Mouse (Mus musculus) limb, embryonic 15.5 days (tissue): Measurements from ENCODE around the gene Myh4. TPM values are rescaled to one million over a fixed set of nuclear protein-coding genes. Genes with fewer than 3 reads are reported as not detected.

Source experiments
- ATAC-seq: fragments of 200-750 bp; cut with Nextera tagmentation; 2 replicates; pipeline ENCODE4 v1.8.0; 2017; ENCODE audit warnings: low read depth, moderate TSS enrichment; ENCODE audit not compliant: insufficient number of reproducible peaks, low FRiP score, low TSS enrichment
- H3K27ac ChIP-seq: fragments of 300-500 bp; sonication (generic); 2 replicates; pipeline ENCODE4 v1.5.1; 2015; ENCODE audit warnings: moderate library complexity, mild to moderate bottlenecking, inconsistent platforms
- H3K27me3 ChIP-seq: fragments of 300-500 bp; sonication (generic); 2 replicates; pipeline ENCODE4 v1.6.1; 2015; ENCODE audit warnings: inconsistent platforms
- H3K36me3 ChIP-seq: fragments of 300-500 bp; sonication (generic); 2 replicates; pipeline ENCODE4 v1.6.1; 2015; ENCODE audit warnings: inconsistent platforms
- H3K4me1 ChIP-seq: fragments of 300-500 bp; sonication (generic); 2 replicates; pipeline ENCODE4 v1.6.1; 2015; ENCODE audit warnings: inconsistent platforms
- H3K4me2 ChIP-seq: fragments of 300-500 bp; sonication (generic); 2 replicates; pipeline ENCODE4 v1.6.1; 2015; ENCODE audit warnings: mild to moderate bottlenecking, inconsistent platforms
- H3K4me3 ChIP-seq: fragments of 300-500 bp; sonication (generic); 2 replicates; pipeline ENCODE4 v1.5.1; 2015; ENCODE audit warnings: mild to moderate bottlenecking, inconsistent platforms
- H3K9ac ChIP-seq: fragments of 300-500 bp; sonication (generic); 2 replicates; pipeline ENCODE4 v1.6.1; 2015; ENCODE audit warnings: inconsistent platforms
- H3K9me3 ChIP-seq: fragments of 300-500 bp; sonication (generic); 2 replicates; pipeline ENCODE4 v1.6.1; 2016; ENCODE audit warnings: inconsistent platforms
- WGBS: fragments of 180-500 bp; shearing (Covaris S2); methylation state at CpG from one replicate; pipeline ENCODE4 v1.1.7; 2015; 5-methylcytosine and 5-hydroxymethylcytosine counted together
- polyA plus RNA-seq: library from polyadenylated mRNA; unstranded; fragments of >200 nt; fragmentation: Nextera tagmentation; extraction: Ambion mirVana; gene quantifications from 2 replicates; pipeline ENCODE4 v1.2.1, GENCODE M21; 2015

The Myh4 gene
- polyA plus RNA-seq: 0.10 and 0.12 TPM in 2 replicates

DNA sequence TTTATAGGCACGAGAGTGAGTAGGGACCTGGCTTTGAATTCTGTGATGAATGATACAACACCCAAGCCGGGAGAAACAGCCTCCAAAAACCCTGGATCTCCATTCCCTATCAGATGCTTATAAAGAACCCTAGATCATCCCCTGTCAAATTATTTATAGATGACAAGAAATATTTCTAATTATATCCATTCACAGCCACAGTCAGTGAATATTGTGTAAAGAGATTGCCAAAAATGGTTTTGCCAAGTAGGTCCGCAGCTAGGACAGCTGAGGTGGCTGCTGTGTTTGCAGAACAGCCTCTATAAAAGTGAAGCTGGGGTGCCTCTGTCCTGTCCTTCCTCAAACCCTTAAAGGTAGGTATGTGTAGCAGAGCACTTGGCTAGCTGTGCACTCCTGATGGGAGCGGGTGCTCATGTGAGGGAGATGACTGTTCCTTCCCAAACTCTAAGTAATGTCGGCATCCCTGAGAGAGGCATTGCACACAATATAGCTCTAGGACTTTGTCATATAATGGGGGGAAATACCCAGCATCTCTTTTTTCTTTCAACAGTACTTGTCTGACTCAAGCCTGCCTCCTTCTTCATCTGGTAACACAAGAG, at the start of gene Myh4:
Myh4 (plus strand) TSS at position 549 of the 599 bp plus-strand sequence.
- Histone ChIP-seq H3K9me3 (no peaks in the 10 kb centered on the region), H3K36me3 (no peaks in the 10 kb centered on the region), H3K4me1 (no peaks in the 10 kb centered on the region), H3K4me3 (no peak within 1 kb of the TSS), H3K9ac (no peak within 1 kb of the TSS), H3K27ac (no peak within 1 kb of the TSS), H3K4me2 (no peak within 1 kb of the TSS), H3K27me3 (no peaks in the 10 kb centered on the region)
- 68% methylated on average over 5 of the region's 5 CpGs for WGBS
- no peak for ATAC-seq

DNA sequence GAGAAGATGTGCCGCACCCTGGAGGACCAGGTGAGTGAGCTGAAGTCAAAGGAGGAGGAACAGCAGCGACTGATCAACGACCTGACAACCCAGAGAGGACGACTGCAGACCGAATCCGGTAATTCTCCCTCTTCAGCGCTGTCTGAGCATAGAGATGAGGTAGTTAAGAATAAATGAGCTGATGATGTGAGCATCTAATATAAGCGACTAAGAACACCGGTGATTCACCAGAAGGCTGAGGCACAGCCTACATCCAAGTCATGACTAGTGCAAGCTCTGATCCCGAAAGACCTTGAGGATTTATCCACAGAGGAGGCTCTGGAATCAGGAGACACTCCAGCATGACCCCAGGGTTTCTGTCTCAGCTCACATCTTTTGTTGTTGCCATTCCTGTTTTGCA, 47.5 kb upstream of the Myh4 start:
- Histone ChIP-seq H3K4me1 (no peaks in the 10 kb centered on the region), H3K9me3 (no peaks in the 10 kb centered on the region), H3K4me3 (no peak overlapping the region), H3K4me2 (no peak overlapping the region), H3K9ac (no peak overlapping the region), H3K36me3 (no peaks in the 10 kb centered on the region), H3K27me3 (no peaks in the 10 kb centered on the region), H3K27ac (no peak overlapping the region)
- WGBS: 80% methylated on average over 10 of the region's 10 CpGs
- ATAC-seq: no peak

DNA sequence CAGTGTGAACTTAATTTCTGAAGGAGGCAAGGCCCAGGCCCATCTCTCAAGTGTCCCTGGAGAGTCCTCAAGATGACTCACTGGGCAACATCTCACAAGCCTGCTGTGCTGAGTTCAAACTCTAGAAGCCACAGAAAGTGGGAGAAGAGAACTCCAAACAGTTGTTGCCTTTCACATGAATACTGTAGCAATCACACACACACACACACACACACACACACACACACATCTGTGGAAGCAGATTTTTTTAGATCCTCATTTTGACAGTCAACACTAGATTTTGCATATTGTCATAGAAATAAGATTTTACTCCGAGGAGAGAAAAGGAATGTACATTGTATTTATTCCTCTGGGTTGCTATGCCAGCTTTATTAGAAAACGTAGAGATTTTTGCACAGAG, 47.0 kb upstream of the Myh4 start:
- no peak for ATAC-seq
- Histone ChIP-seq H3K4me3 (no peak overlapping the region), H3K27me3 (no peaks in the 10 kb centered on the region), H3K4me1 (no peaks in the 10 kb centered on the region), H3K4me2 (no peak overlapping the region), H3K9me3 (no peaks in the 10 kb centered on the region), H3K36me3 (no peaks in the 10 kb centered on the region), H3K9ac (no peak overlapping the region), H3K27ac (no peak overlapping the region)
- WGBS: 80% methylated on average over 2 of the region's 2 CpGs

DNA sequence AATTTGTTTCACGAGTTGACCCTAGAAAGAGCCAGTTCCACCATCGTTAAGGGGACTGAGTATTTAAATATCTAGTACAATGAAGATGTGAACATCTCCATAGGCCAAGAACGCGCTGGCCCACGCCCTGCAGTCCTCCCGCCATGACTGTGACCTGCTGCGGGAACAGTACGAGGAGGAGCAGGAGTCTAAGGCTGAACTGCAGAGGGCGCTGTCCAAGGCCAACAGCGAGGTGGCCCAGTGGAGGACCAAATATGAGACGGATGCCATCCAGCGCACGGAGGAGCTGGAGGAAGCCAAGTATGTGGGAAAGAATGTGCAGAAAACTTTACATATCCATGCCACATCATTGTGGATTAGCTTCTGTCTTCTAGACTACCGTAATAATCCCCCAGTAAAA, 46.3 kb upstream of the Myh4 start:
- Histone ChIP-seq H3K9ac (no peak overlapping the region), H3K4me3 (no peak overlapping the region), H3K4me2 (no peak overlapping the region), H3K36me3 (no peaks in the 10 kb centered on the region), H3K9me3 (no peaks in the 10 kb centered on the region), H3K27me3 (no peaks in the 10 kb centered on the region), H3K4me1 (no peaks in the 10 kb centered on the region), H3K27ac (no peak overlapping the region)
- WGBS: 84% methylated on average over 14 of the region's 14 CpGs
- ATAC-seq: no peak

DNA sequence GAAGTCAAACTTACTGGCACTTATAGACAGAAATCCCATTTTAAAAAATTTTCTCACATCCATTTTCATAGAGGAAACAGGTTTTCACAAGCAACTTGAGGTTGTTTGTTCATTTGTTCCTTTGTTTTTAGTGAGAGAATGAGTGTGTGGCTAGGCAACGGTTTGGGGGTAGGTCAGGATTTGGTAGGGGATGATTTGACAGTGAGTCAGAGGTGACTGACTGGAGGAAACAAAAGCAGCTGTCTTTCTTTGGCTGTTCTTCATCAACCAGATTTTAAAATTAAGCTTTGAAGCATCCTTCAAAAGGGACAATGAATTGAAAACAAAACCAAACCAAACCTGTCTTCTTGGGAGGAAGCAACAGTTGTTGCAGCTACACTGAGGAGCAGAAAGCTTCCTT, 38.5 kb upstream of the Myh4 start:
- Histone ChIP-seq H3K4me3 (no peak overlapping the region), H3K4me1 (no peaks in the 10 kb centered on the region), H3K27ac (no peak overlapping the region), H3K4me2 (no peak overlapping the region), H3K27me3 (no peaks in the 10 kb centered on the region), H3K9me3 (no peaks in the 10 kb centered on the region), H3K36me3 (no peaks in the 10 kb centered on the region), H3K9ac (no peak overlapping the region)
- WGBS: 47% methylated on average over 1 of the region's 1 CpGs
- no peak for ATAC-seq

DNA sequence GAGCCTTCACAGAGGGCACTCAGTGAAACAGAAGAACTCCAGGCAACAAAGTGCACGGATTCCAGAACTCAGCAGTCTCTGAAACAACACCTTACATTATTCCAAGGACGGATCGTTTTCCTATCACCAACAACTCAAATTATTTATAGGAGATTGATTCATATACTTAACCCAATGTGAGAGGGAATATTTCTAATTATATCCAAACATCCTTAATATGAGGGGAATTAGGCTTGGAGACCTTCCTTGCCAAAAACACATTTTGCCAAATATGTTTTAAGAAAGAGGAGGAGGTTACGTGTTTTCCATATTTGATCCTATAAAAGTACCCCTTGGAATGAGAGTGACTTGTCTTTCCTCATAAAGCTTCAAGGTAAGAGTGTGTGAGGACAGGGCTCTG, 38.1 kb upstream of the Myh4 start, which contains the start of gene Myh1:
Myh1 (plus strand) TSS at position 301 of the 400 bp plus-strand sequence.
- ATAC-seq: no peak
- WGBS: 66% methylated on average over 4 of the region's 4 CpGs
- no peak within 1 kb of the TSS for H3K4me2 ChIP-seq

DNA sequence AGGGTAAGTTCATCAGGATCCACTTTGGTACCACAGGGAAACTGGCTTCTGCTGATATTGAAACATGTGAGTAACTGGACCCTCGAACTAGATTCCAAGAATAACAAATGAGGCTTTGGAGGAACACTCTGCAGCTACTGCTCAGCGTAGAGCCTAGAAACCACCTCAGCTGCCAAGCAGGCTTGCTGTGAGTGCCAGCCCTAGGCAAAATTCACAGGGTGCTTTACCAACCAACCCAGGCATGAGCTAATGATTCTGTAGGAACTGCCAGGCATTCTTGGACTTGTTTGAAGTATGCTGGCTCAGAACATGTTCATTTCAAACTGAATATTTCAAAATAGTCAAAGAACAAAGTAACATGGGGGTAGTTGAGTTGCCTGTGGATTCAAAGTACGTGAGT, 33.1 kb upstream of the Myh4 start:
- Histone ChIP-seq H3K27me3 (no peaks in the 10 kb centered on the region), H3K36me3 (no peaks in the 10 kb centered on the region), H3K4me2 (no peak overlapping the region), H3K4me1 (no peaks in the 10 kb centered on the region), H3K9me3 (no peaks in the 10 kb centered on the region), H3K27ac (no peak overlapping the region), H3K9ac (no peak overlapping the region), H3K4me3 (no peak overlapping the region)
- WGBS: 55% methylated on average over 3 of the region's 3 CpGs
- no peak for ATAC-seq

More for the DNA sequence above, 38.1 kb upstream of the Myh4 start, which contains the start of gene Myh1:
- H3K27me3 ChIP-seq: no peaks in the 10 kb centered on the region
- H3K27ac ChIP-seq: no peak within 1 kb of the TSS
- H3K4me3 ChIP-seq: no peak within 1 kb of the TSS
- H3K36me3 ChIP-seq: no peaks in the 10 kb centered on the region
- H3K9me3 ChIP-seq: no peaks in the 10 kb centered on the region
- H3K4me1 ChIP-seq: no peaks in the 10 kb centered on the region
- H3K9ac ChIP-seq: no peak within 1 kb of the TSS

DNA sequence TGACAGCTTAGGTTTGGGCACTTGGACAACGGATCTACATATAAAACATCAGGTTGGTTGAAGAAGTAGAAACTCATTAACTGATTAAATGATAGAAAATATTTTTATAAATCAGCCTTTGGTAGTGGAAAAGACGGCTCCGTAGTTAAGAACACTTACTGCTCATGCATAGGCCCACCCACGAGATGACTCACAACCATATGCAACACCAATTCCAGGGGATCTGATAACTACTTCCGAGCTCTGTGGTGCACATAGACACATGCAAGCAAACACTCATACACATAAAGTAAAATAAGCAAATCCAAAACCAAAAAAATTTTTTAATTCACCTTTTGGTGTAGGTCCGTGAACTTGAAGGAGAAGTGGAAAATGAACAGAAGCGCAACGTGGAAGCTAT, 16.0 kb upstream of the Myh4 start:
- Histone ChIP-seq H3K27me3 (no peaks in the 10 kb centered on the region), H3K4me2 (no peak overlapping the region), H3K4me3 (no peak overlapping the region), H3K36me3 (no peaks in the 10 kb centered on the region), H3K9ac (no peak overlapping the region), H3K9me3 (no peaks in the 10 kb centered on the region), H3K4me1 (no peaks in the 10 kb centered on the region), H3K27ac (no peak overlapping the region)
- no peak for ATAC-seq
- 91% methylated on average over 8 of the region's 8 CpGs for WGBS

DNA sequence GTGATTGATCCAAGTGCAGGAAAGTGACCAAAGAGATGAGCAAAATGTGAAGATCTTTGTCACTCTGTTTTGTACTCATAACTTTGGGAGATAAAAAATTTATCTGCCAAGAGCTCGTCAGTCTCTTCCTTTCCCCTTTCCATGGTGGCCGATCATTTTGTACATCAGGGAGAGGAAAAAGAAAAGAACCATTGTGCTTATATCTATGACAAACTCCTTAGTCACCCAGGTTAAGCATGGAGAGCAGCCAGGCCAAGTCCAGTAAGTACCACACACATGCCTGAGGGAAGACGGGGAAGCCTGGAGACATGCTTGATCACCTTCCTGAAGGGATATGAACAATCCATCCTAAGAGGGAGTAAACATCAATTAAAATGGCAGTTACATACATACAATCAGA, 13.4 kb upstream of the Myh4 start:
- Histone ChIP-seq H3K27ac (no peak overlapping the region), H3K9me3 (no peaks in the 10 kb centered on the region), H3K36me3 (no peaks in the 10 kb centered on the region), H3K4me2 (no peak overlapping the region), H3K4me3 (no peak overlapping the region), H3K27me3 (no peaks in the 10 kb centered on the region), H3K4me1 (no peaks in the 10 kb centered on the region), H3K9ac (no peak overlapping the region)
- no peak for ATAC-seq
- WGBS: 77% methylated on average over 3 of the region's 3 CpGs

DNA sequence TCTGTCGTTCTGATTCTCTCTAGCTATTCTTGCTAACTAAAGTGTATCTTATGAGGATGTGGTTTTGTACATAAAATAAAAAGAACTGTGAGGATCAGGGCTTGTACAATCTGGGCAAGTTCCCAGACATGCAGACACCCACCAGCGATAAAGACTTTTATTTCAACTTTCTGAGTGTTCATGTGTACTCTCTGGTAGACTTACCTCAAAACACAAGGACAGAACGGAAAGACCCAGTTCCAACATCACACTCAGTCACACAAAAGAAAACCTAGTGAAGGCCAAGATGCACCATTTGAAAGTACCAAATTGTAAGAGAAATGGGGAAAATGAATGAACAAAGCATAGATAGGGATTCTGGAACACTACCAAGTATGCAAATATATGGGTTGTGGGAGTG, 9.1 kb upstream of the Myh4 start:
- no peaks in the 10 kb centered on the region for H3K36me3 ChIP-seq
- H3K4me3 ChIP-seq: no peak overlapping the region
- no peaks in the 10 kb centered on the region for H3K27me3 ChIP-seq
- 73% methylated on average over 3 of the region's 3 CpGs for WGBS
- no peaks in the 10 kb centered on the region for H3K4me1 ChIP-seq
- no peak overlapping the region for H3K4me2 ChIP-seq
- ATAC-seq: no peak
- no peaks in the 10 kb centered on the region for H3K9me3 ChIP-seq
- no peak overlapping the region for H3K9ac ChIP-seq
- H3K27ac ChIP-seq: no peak overlapping the region

DNA sequence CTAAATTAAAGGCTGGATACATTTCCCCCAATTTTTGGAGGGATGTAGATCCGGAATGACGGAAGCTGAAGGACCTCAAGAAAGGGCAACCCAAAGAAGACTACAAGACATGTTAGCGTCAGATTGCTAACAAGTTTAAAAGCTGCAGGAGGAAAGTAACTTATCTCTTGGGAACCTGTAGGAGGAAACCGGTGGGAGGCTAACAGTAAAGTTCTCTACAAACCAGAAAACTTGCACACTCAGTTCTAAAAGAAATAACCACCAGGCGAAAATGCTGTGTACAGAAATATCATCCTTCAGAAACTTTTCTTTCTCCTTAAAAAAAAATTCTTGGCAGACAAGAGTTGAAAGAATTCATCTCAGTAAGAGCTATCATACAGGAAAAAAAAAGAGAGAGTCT, 8.7 kb upstream of the Myh4 start:
- Histone ChIP-seq H3K27me3 (no peaks in the 10 kb centered on the region), H3K4me3 (no peak overlapping the region), H3K9me3 (no peaks in the 10 kb centered on the region), H3K27ac (no peak overlapping the region), H3K36me3 (no peaks in the 10 kb centered on the region), H3K4me2 (no peak overlapping the region), H3K9ac (no peak overlapping the region), H3K4me1 (no peaks in the 10 kb centered on the region)
- WGBS: 80% methylated on average over 5 of the region's 5 CpGs
- ATAC-seq: no peak

DNA sequence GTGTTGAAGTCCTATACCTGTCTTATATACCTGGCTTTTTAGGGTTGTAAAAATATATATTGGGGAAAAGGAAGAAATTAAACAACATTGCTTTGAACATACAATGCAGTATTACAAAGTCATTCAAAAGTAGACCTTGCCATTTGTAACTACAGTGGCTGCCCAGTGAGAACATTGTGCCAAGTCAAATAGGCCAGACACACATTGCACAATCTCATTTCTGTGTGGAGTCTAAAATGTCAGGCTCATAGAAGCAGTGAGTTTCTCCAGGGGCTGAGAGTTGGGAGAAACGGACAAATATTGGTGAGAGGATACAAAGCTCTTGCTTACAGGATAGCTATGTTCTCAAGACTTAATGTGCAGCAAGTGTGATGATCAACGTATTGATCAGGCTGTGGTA, 7.9 kb upstream of the Myh4 start:
- H3K4me1 ChIP-seq: no peaks in the 10 kb centered on the region
- H3K9ac ChIP-seq: no peak overlapping the region
- no peak overlapping the region for H3K27ac ChIP-seq
- H3K4me3 ChIP-seq: no peak overlapping the region
- WGBS: 82% methylated on average over 2 of the region's 2 CpGs
- no peaks in the 10 kb centered on the region for H3K27me3 ChIP-seq
- no peak overlapping the region for H3K4me2 ChIP-seq
- no peak for ATAC-seq
- no peaks in the 10 kb centered on the region for H3K9me3 ChIP-seq
- H3K36me3 ChIP-seq: no peaks in the 10 kb centered on the region
